Mouse (Mus musculus) frontal cortex, postnatal 14 days (tissue): ENCODE measurements around the gene Kctd17.

Experiments
- DNase-seq, 2 experiments: peaks; one replicate each; pipeline ENCODE4 v3.0.0; 2022; ENCODE audit warnings: low spot score in 2 of 2

Gene Kctd17

GRCm38 (mm10) chr15:78481448-78482000, 53.2 kb downstream of the Kctd17 start:
- no peak for DNase-seq

DNA sequence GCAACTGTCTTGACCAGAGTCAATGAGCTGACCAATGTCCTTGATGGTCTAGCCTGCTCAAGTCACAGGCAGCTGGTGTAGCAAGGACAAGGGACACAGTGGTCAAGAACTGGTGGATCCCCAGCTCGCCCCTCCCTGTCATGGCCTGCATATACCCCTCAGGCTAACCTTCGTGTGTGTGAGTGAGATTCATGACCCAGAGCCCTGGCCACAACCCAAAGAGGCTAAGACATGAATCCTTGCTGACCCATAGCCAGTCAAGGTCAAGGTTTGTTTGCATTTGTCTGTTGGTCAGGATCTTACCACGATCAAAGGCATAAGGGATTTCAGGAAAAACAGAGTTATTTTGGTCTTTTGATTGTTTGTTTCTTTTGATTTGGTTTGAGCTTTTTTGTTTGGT, 54.2 kb downstream of the Kctd17 start:
- no peak for DNase-seq

DNA sequence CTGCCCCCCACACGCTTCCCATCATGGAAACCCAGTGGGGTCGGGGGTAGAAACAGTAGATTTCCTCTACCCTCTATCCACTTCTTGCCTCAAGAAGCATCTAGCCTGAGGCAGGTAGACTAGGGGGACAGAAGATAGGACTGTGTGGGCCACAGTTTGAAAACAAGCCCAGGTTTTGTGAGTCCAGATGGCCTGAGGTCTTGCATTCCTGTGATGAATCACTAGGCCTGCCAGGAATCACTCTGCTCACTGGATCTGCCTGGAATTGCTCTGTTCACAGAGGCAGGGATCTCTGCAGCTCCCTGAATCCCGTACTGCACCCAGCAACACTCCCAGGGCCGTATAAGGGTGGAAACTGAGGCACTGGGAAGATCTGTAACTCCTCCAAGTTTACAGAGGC, 54.9 kb downstream of the Kctd17 start:
- DNase-seq = no peak

- DNase-seq = no peak
These were observed 58.2 kb downstream of the Kctd17 start for GRCm38 (mm10) chr15:78486564-78486963.

DNA sequence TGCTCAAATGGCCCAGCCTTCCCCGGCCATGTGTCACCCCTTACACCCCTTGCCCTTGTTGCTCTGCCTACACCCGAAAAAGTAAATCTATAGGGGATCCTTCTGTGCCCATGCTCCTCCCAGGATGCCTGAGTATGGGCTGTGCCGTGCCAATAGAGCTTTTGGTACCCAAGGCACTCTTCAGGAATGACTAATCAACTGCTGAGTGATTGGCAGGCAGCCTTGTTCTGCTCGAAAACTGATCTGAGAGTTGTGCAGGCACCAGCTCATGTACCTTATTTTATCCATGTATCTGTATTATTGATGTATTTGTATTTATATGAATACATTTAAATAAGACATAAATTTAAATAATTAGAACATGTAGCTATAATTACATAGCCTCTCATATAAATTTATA, 58.7 kb downstream of the Kctd17 start:
- DNase-seq = no peak
